Mouse (Mus musculus) liver, embryonic 13.5 days (tissue): ENCODE measurements around the gene Mccc1. TPM values are rescaled to one million over a fixed set of nuclear protein-coding genes. Genes with fewer than 3 reads are reported as not detected.
A peak's percentile ranks its signal among the peaks of the same experiment; 100 is the strongest.

ENCODE experiments used
- ATAC-seq: fragments of 200-750 bp; cut with Nextera tagmentation; 2 replicates; pipeline ENCODE4 v1.8.0; 2017; ENCODE audit warnings: low read depth, mild to moderate bottlenecking, moderate number of reproducible peaks, moderate library complexity
- DNase-seq: peaks from one replicate; pipeline ENCODE4 v3.0.0; 2022
- H3K27ac ChIP-seq: fragments of 300-500 bp; sonication (generic); 2 replicates; pipeline ENCODE4 v1.5.1; 2015; ENCODE audit warnings: moderate library complexity, mild to moderate bottlenecking, inconsistent platforms
- H3K27me3 ChIP-seq: fragments of 300-500 bp; sonication (generic); 2 replicates; pipeline ENCODE4 v1.6.1; 2015; ENCODE audit warnings: mild to moderate bottlenecking, inconsistent platforms
- H3K36me3 ChIP-seq: fragments of 300-500 bp; sonication (generic); 2 replicates; pipeline ENCODE4 v1.6.1; 2015; ENCODE audit warnings: mild to moderate bottlenecking, inconsistent platforms
- H3K4me1 ChIP-seq: fragments of 300-500 bp; sonication (generic); replicated peaks from 2 replicates; pipeline ENCODE4 v1.6.1; 2015; ENCODE audit warnings: inconsistent platforms
- H3K4me2 ChIP-seq: fragments of 300-500 bp; sonication (generic); 2 replicates; pipeline ENCODE4 v1.6.1; 2015; ENCODE audit warnings: inconsistent platforms, mild to moderate bottlenecking, moderate library complexity
- H3K4me3 ChIP-seq: fragments of 300-500 bp; sonication (generic); replicated peaks from 2 replicates; pipeline ENCODE4 v1.5.1; 2015; ENCODE audit warnings: mild to moderate bottlenecking, inconsistent platforms
- H3K9ac ChIP-seq: fragments of 300-500 bp; sonication (generic); 2 replicates; pipeline ENCODE4 v1.6.1; 2015; ENCODE audit warnings: mild to moderate bottlenecking, inconsistent platforms
- H3K9me3 ChIP-seq: fragments of 300-500 bp; sonication (generic); replicated peaks from 2 replicates; pipeline ENCODE4 v1.6.1; 2016; ENCODE audit warnings: inconsistent platforms
- WGBS: fragments of 180-500 bp; shearing (Covaris S2); methylation state at CpG from one replicate; pipeline ENCODE4 v1.1.7; 2015; ENCODE audit not compliant: insufficient replicate concordance; 5-methylcytosine and 5-hydroxymethylcytosine counted together
- polyA plus RNA-seq: library from polyadenylated mRNA; unstranded; fragments of >200 nt; fragmentation: Nextera tagmentation; extraction: Ambion mirVana; gene quantifications from 2 replicates; pipeline ENCODE4 v1.2.1, GENCODE M21; 2015

Gene Mccc1
- polyA plus RNA-seq, 1 experiment from 2014 or later = 13.9 TPM

DNA sequence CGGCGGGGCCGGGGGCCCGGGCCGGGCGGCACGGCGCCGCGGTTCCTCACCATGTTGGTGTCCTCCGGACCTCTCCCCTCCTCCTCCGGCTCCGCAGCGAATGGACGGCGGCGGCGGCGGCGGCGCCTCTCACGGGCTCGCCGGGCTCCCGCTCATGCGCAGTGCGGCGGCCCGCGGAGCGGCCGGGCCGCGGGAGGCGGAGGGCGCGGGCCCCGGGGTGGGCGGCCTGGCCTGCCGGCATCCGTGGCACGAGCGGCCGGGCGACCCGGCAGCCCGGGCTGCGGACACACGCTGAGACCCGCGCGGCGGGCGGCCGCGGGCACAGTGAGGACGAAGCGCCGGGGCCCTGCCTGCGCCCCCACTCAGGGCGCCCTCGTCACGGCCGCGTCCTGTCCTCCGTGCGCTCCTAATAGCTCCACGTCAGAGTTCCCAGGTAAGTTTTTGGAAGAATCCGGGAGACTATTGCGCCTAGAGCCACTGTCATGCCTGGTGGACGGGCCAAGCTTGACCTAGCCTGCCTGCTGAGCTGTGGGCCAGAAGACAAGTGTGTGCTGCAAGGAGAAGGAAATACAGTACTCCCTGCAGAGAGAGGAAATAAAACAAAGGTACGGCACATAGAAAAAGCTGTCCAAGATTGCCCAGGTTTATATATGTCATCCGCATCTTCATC lies 67.6 kb downstream of the Mccc1 start:
- Histone ChIP-seq H3K4me2 (peak overlapping the region; percentile 93), H3K27ac (peak overlapping the region; percentile 93), H3K4me1 (peaks cover 52% of the 10 kb centered on the region), H3K27me3 (no peaks in the 10 kb centered on the region), H3K36me3 (peaks cover 8% of the 10 kb centered on the region), H3K9ac (peak overlapping the region; percentile 100), H3K4me3 (peak overlapping the region; percentile 98), H3K9me3 (no peaks in the 10 kb centered on the region)
- ATAC-seq (peak; percentile 84), DNase-seq (peak; percentile 72)
- under 1% methylated on average over 63 of the region's 73 CpGs for WGBS

DNA sequence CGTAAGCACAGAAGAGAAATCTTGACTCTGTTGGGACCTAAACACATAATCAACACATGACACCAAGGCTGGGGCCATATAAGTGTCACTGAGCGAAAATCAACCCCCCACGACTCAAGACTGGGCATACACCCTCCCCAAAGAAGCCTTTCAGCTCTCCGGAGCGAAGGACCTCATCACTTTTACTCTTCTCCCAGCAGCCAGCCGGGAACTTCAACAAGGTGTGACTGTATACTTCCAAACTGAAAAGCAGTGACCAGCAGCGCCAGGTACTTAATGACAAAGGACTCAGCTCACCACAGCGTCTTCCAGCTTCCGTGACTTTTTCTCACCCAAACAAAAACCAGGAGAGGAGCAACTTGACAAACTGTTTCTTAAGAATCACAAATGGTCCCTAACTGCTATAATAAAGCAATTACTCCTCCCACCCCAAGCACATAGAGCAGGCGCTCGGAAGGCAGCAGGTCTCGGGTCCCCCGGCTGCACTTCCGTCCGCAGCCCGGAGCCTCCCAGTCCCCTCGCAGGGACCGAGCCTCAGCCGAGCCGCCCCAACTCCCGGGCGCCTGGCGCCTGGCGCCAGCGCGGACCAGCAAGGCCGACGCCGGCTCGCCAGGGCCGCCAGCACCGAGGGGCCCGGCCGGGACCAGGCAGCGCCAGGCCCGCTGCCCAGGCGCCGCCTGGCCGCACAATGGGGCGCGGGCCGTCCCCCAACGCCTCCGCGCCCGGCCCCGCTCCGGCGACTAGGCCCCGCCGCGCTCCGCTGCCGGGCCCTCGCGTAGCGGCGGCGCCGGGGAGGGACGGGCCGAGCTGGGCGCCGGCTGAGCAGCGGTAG lies 68.4 kb downstream of the Mccc1 start:
- Histone ChIP-seq H3K9me3 (no peaks in the 10 kb centered on the region), H3K27ac (peak overlapping the region; percentile 93), H3K9ac (peak overlapping the region; percentile 100), H3K4me3 (peak overlapping the region; percentile 98), H3K4me1 (peaks cover 58% of the 10 kb centered on the region), H3K36me3 (peaks cover 3% of the 10 kb centered on the region), H3K27me3 (no peaks in the 10 kb centered on the region), H3K4me2 (peak overlapping the region; percentile 93)
- WGBS = under 1% methylated on average over 62 of the region's 65 CpGs
- DNase-seq (peak; percentile 48), ATAC-seq (peak; percentile 73)

GRCm38 (mm10) chr3:35931359-35931758 lies 69.1 kb downstream of the Mccc1 start:
- 11% methylated on average over 7 of the region's 7 CpGs for WGBS
- Histone ChIP-seq H3K4me1 (peaks cover 65% of the 10 kb centered on the region), H3K9ac (peak overlapping the region; percentile 100), H3K27ac (peak overlapping the region; percentile 93), H3K4me3 (peak overlapping the region; percentile 98), H3K9me3 (no peaks in the 10 kb centered on the region), H3K4me2 (peak overlapping the region; percentile 93), H3K27me3 (no peaks in the 10 kb centered on the region), H3K36me3 (peaks cover 3% of the 10 kb centered on the region; the same call in 1 of the 2 replicates)
- ATAC-seq (no peak), DNase-seq (no peak)

- 10% methylated on average over 8 of the region's 8 CpGs for WGBS
- peak overlapping the region; percentile 41 for H3K4me3 ChIP-seq
- DNase-seq = no peak
Measured at GRCm38 (mm10) chr3:35929831-35930230, 70.6 kb downstream of the Mccc1 start.

DNA sequence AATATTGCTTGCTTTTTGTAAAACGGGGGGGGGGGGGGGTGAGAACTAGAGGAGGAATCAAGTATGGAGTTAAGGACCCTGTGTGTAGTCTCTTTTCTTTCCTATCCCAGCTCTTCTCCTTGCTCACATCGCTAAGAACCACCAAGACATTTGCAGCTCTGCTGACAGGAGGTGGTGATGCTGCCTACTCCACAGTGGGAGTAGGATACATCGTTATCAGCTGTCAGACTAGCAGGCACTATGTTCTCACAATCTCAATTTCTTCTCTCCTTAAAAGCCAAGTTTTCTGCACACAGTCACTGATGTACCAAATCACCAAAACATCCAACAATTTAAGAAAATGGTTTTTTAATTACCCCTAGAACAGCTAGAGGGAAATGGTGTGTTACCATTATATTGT lies 71.1 kb downstream of the Mccc1 start:
- peak overlapping the region; percentile 68 for H3K4me2 ChIP-seq
- peak overlapping the region; percentile 57 for H3K9ac ChIP-seq

More at GRCm38 (mm10) chr3:35929831-35930230, 70.6 kb downstream of the Mccc1 start:
- Histone ChIP-seq H3K27ac (peak overlapping the region; percentile 79), H3K9me3 (no peaks in the 10 kb centered on the region), H3K4me1 (peaks cover 73% of the 10 kb centered on the region), H3K36me3 (no peaks in the 10 kb centered on the region), H3K4me2 (peak overlapping the region; percentile 68), H3K27me3 (no peaks in the 10 kb centered on the region), H3K9ac (peak overlapping the region; percentile 57)
- no peak for ATAC-seq

DNA sequence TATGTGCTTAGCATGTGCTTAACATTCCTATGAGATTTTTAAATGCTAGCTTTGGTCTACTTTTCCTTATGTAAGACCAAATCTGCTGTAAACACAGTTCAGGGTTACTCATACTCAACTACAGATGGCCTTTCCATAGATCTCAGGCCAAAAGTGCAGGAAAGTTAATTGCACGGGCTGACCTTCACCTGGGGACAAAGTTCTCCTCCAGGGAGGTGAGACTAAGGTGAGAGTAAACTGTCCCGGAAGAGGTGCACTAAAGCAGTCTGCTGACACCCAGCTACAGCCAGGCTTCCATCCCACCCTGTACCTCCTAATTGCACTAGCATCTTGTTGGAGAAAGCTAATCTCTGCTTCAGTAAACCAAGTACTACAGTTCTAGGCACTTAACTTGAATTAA lies 74.6 kb downstream of the Mccc1 start:
- Histone ChIP-seq H3K36me3 (no peaks in the 10 kb centered on the region), H3K4me3 (no peak overlapping the region), H3K9me3 (no peaks in the 10 kb centered on the region), H3K27ac (peak overlapping the region; percentile 31), H3K9ac (no peak overlapping the region), H3K4me2 (no peak overlapping the region), H3K27me3 (no peaks in the 10 kb centered on the region), H3K4me1 (peaks cover 89% of the 10 kb centered on the region)
- DNase-seq (no peak), ATAC-seq (no peak)
- WGBS = 72% methylated on average over 2 of the region's 2 CpGs

More for the DNA sequence above, 71.1 kb downstream of the Mccc1 start:
- 13% methylated on average over 3 of the region's 3 CpGs for WGBS
- H3K9me3 ChIP-seq = no peaks in the 10 kb centered on the region
- DNase-seq (no peak), ATAC-seq (peak; percentile 24; the same call in 1 of the 2 replicates)
- peak overlapping the region; percentile 41 for H3K4me3 ChIP-seq
- H3K27ac ChIP-seq = peak overlapping the region; percentile 79
- H3K4me1 ChIP-seq = peaks cover 73% of the 10 kb centered on the region
- no peaks in the 10 kb centered on the region for H3K36me3 ChIP-seq
- no peaks in the 10 kb centered on the region for H3K27me3 ChIP-seq

DNA sequence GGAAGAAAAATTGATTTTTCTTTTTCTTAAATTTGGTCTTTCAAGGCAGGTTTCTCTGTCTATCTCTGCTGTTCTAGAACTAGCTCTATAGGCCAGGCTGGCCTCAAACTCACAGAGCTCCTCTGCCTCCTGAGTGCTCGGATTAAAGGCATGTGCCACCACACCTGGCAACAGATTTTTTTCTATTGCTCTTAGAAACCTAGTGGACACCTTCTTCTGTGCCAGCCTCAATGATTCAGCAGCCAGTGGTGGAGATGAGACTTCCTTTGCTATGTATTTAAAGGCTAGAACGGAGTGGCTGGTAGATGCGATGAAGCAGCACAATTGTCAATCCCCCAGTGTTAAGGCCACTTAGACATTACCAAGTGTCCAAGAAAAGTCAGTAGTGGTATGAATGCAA lies 76.5 kb downstream of the Mccc1 start:
- Histone ChIP-seq H3K9ac (peak overlapping the region; percentile 70), H3K27ac (peak overlapping the region; percentile 98), H3K27me3 (no peaks in the 10 kb centered on the region), H3K4me3 (peak overlapping the region; percentile 41), H3K4me2 (peak overlapping the region; percentile 70), H3K9me3 (no peaks in the 10 kb centered on the region), H3K4me1 (peaks cover 79% of the 10 kb centered on the region), H3K36me3 (peaks cover 8% of the 10 kb centered on the region)
- DNase-seq = no peak
- WGBS = 32% methylated on average over 3 of the region's 3 CpGs
- peak; percentile 71 for ATAC-seq

- H3K4me3 ChIP-seq = peak overlapping the region; percentile 41
- WGBS = 6% methylated on average over 7 of the region's 7 CpGs
- H3K27ac ChIP-seq = peak overlapping the region; percentile 98
- peak overlapping the region; percentile 76 for H3K9ac ChIP-seq
- H3K27me3 ChIP-seq = no peaks in the 10 kb centered on the region
- ATAC-seq = peak; percentile 100
- H3K36me3 ChIP-seq = peaks cover 12% of the 10 kb centered on the region
- H3K4me2 ChIP-seq = peak overlapping the region; percentile 70
- peak; percentile 83 for DNase-seq
- peaks cover 74% of the 10 kb centered on the region for H3K4me1 ChIP-seq
- no peaks in the 10 kb centered on the region for H3K9me3 ChIP-seq
Measured at GRCm38 (mm10) chr3:35923495-35923894, 77.0 kb downstream of the Mccc1 start.

- no peak overlapping the region for H3K4me3 ChIP-seq
- DNase-seq (no peak), ATAC-seq (no peak)
- H3K27me3 ChIP-seq = no peaks in the 10 kb centered on the region
- peak overlapping the region; percentile 98 for H3K27ac ChIP-seq
- peaks cover 67% of the 10 kb centered on the region for H3K4me1 ChIP-seq
- 45% methylated on average over 4 of the region's 4 CpGs for WGBS
- peak overlapping the region; percentile 76 for H3K9ac ChIP-seq
- H3K9me3 ChIP-seq = no peaks in the 10 kb centered on the region
- peak overlapping the region; percentile 70 for H3K4me2 ChIP-seq
- peaks cover 21% of the 10 kb centered on the region for H3K36me3 ChIP-seq
Measured at GRCm38 (mm10) chr3:35922522-35922921, 78.0 kb downstream of the Mccc1 start.

GRCm38 (mm10) chr3:35918229-35918628 lies 82.2 kb downstream of the Mccc1 start:
- no peak overlapping the region; the same call in 1 of the 2 replicates for H3K27ac ChIP-seq
- no peak overlapping the region for H3K4me3 ChIP-seq
- no peaks in the 10 kb centered on the region for H3K9me3 ChIP-seq
- no peaks in the 10 kb centered on the region for H3K27me3 ChIP-seq
- no peak for ATAC-seq
- H3K4me1 ChIP-seq = peaks cover 35% of the 10 kb centered on the region
- H3K4me2 ChIP-seq = no peak overlapping the region
- H3K9ac ChIP-seq = peak overlapping the region; percentile 4; the same call in 1 of the 2 replicates
- WGBS = 68% methylated on average over 3 of the region's 3 CpGs
- DNase-seq = no peak
- H3K36me3 ChIP-seq = peaks cover 58% of the 10 kb centered on the region
